Mouse (Mus musculus): ENCODE data around the gene Omt2b. TPM values are rescaled to one million over a fixed set of nuclear protein-coding genes. Genes with fewer than 3 reads are reported as not detected.

Omt2b gene
- total RNA-seq (2023) = not detected

DNA sequence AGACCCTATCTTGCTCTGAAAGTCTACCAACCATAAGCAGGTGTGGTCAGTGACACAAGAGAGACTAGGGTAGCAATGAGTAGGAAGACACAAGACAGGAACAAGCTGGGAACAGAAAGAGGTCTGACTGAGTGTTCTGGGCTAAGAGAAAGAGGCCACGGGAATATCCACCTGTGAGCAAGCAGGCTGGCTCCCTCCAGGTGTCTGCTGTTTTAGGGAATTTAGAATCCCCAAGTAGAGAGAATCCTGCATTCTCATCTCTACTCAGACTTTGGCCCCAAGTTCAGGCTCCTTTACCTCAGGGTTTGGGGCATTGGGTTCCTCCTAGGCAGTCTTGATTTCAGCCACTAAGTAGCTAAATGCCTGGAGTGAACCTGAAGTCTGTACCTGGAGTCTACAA lies at the start of gene Omt2b:
TSS of gene Omt2b (plus strand) at position 301 of the 400 bp plus-strand sequence.

DNA sequence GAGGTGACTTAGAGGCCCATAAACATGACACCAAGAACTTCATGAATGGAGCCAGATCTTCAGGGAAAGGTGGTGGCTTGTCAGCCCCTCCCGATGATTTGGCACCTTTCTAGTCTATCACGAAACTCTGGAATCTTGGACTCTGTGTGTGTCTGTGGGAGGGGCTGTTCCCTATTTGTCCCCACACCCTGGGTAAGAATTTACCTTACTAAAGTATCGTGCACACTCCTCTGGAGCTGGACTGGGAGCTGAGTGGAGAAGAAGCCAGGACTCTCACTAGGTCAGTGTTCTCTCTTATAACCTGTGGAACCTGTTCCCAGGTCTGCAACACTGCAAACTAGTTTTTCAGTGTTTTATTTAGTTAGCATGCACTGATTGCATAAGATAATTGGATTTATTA lies 37.7 kb upstream of the Omt2b start, which contains the start of gene Gm10639:
TSS of gene Gm10639 (plus strand) at position 201 of the 400 bp plus-strand sequence.

DNA sequence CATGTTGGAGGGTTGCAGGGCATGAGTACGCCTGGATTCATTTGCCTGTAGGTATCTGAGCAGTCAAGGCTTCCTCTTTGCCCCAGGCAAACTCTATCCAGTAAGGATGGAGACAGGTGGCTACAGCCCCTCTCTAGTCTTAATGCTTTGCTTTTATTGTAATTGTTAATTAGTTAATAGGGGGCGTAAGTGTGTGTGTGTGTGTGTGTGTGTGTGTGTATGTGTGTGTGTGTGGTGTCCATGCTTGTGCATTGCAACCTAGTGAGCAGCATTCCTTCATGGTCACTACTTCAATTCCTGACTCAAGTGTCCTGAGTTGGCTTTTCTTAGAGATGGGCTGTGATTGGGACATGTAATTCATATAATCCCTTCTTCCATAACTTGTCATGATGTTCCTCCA lies 12.7 kb upstream of the Omt2b start, which contains the start of gene Omt2a:
TSS of gene Omt2a (minus strand) at position 101 of the 400 bp plus-strand sequence.

DNA sequence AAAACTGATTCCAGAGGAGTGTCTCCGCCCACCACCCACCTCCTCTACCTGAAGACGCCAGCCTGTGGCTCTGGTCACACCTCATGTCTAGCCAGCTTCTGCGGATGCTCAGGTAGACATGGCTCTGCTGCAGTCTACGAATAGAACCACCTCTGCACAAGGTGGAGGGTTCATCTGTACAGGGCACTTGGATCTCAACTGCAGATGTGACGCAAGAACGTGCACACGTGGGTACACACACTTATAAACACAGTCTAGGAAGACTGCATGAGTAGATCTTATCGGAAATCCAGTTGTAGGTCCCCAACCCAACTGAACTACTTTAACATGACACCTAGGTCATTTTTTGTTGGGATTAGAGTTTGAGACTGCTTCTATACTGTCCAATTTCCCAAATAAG lies 28.2 kb downstream of the Omt2b start, which contains the start of gene Gsta2:
TSS of gene Gsta2 (minus strand) at position 178 of the 400 bp plus-strand sequence.

DNA sequence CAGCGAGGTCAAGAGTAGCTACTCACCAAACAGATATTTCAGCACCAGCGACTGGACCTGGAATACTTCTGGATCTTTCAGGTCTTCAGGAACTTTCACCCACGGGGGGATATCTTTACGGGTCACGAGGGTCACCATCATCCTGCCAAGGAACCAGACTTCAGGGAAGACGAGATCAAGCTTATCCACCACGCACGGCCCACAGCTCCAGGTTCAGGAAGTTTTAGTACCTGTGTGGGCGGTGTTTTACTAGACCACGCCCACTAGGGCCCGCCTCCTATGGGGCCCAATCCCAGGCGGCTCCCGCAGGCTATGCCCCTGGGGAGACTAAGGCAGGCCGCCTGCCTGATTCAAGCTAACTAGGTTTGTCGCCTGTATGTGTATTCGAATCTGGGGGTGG lies 40.6 kb downstream of the Omt2b start, which contains the start of gene Dppa5a:
TSS of gene Dppa5a (minus strand) at position 219 of the 400 bp plus-strand sequence.

DNA sequence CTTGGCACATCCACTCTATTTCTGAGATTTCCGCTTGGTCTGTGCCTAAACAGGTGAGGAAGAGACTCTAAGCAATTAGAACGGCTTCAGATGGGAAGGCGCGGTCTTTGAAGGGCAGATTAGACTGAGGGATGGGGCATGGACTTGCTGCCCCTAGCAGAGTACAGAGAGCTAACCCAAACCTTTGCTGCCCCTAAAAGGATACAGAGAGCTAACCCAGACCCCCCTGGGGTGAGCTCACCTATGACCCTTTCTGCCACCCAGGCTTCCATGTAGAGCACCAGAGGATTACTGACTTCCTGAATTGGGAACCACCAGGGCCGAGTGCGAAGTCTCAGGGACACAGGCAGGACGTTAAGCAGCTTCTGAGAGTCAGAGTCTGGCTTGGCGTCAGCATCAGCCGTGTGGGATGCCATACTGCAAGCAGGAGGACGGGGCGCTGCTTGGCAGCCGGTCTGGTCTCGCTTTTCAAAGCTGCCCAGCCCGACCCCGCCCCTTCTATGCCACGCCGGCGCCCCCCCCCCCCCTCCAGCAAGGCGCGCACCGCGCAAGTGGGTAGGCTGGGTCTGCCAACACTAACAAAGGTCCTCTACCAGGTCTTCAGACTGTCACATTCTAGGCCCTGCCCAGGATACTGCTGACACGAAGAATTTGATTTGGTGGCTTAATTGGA lies 50.9 kb downstream of the Omt2b start, which contains the start of gene Ooep:
TSS of gene Ooep (minus strand) at position 613 of the 673 bp plus-strand sequence.

Other genes starting within 250 kb of the Omt2b start
- gene Fbxo9, start 218.5 kb upstream of the Omt2b start, total RNA-seq (2023) = 41.1 TPM
- 8.4 TPM for gene Ick, start 218.4 kb upstream of the Omt2b start, total RNA-seq (2023)
- 0.62 TPM for gene Gsta4, start 144.8 kb upstream of the Omt2b start, total RNA-seq (2023)
- not detected for gene Gsta1, start 96.9 kb upstream of the Omt2b start, total RNA-seq (2023)
- not detected for gene Gm3776, start 70.5 kb upstream of the Omt2b start, total RNA-seq (2023)
- not detected for gene Gm10639, start 37.7 kb upstream of the Omt2b start, total RNA-seq (2023)
- not detected for gene Omt2a, start 12.8 kb upstream of the Omt2b start, total RNA-seq (2023)
- not detected for gene Gsta2, start 28.2 kb downstream of the Omt2b start, total RNA-seq (2023)
- gene Dppa5a, start 40.6 kb downstream of the Omt2b start, total RNA-seq (2023) = not detected
- not detected for gene Ooep, start 51.1 kb downstream of the Omt2b start, total RNA-seq (2023)
- gene Ddx43, start 68.2 kb downstream of the Omt2b start, total RNA-seq (2023) = 0.41 TPM
- 2.4 TPM for gene Cgas, start 115.6 kb downstream of the Omt2b start, total RNA-seq (2023)
- gene Mto1, start 120.6 kb downstream of the Omt2b start, total RNA-seq (2023) = 23.9 TPM
- gene Gm17324, start 121.2 kb downstream of the Omt2b start, total RNA-seq (2023) = 0.65 TPM
- 10,804 TPM for gene Eef1a1, start 161.6 kb downstream of the Omt2b start, total RNA-seq (2023)

All from CD4-positive naive resting alpha-beta T cell, adult 57 days (primary cell).